Mouse (Mus musculus) hindbrain, embryonic 16.5 days (tissue): ENCODE data around the gene Ascc2. TPM values are rescaled to one million over a fixed set of nuclear protein-coding genes. Genes with fewer than 3 reads are reported as not detected.
"Not testable (repeated sequence)": the region's sequence is repeated elsewhere in the genome, so short reads cannot be mapped to it uniquely, and the experiment has no call there.

Experiments
- ATAC-seq: fragments of 200-750 bp; cut with Nextera tagmentation; 2 replicates; pipeline ENCODE4 v1.8.0; 2017; ENCODE audit warnings: moderate TSS enrichment, moderate library complexity
- H3K27ac ChIP-seq: fragments of 300-500 bp; sonication (generic); 2 replicates; pipeline ENCODE4 v1.5.1; 2014; ENCODE audit warnings: low read depth, mild to moderate bottlenecking, control low read depth, low read length, moderate library complexity
- H3K27me3 ChIP-seq: fragments of 300-500 bp; sonication (generic); replicated peaks from 2 replicates; pipeline ENCODE4 v1.6.1; 2014; ENCODE audit warnings: low read length; ENCODE audit not compliant: control insufficient read depth, insufficient read depth
- H3K36me3 ChIP-seq: fragments of 300-500 bp; sonication (generic); 2 replicates; pipeline ENCODE4 v1.6.1; 2014; ENCODE audit warnings: mild to moderate bottlenecking, low read length, moderate library complexity, mixed read lengths; ENCODE audit not compliant: control insufficient read depth, insufficient read depth
- H3K4me1 ChIP-seq: fragments of 300-500 bp; sonication (generic); 2 replicates; pipeline ENCODE4 v1.6.1; 2014; ENCODE audit warnings: low read depth, low read length; ENCODE audit not compliant: control insufficient read depth, insufficient read depth
- H3K4me2 ChIP-seq: fragments of 300-500 bp; sonication (generic); 2 replicates; pipeline ENCODE4 v1.6.1; 2014; ENCODE audit warnings: mild to moderate bottlenecking, low read length, control low read depth, moderate library complexity
- H3K4me3 ChIP-seq: fragments of 300-500 bp; sonication (generic); 2 replicates; pipeline ENCODE4 v1.5.1; 2014; ENCODE audit warnings: mild to moderate bottlenecking, low read length, control low read depth, moderate library complexity
- H3K9ac ChIP-seq: fragments of 300-500 bp; sonication (generic); 2 replicates; pipeline ENCODE4 v1.6.1; 2014; ENCODE audit warnings: low read depth, mild to moderate bottlenecking, control low read depth, low read length, moderate library complexity
- H3K9me3 ChIP-seq: fragments of 300-500 bp; sonication (generic); 2 replicates; pipeline ENCODE4 v1.6.1; 2014; ENCODE audit warnings: mild to moderate bottlenecking, low read length, moderate library complexity; ENCODE audit not compliant: control insufficient read depth
- WGBS: fragments of 180-500 bp; shearing (Covaris S2); extraction: QIAGEN DNeasy Blood & Tissue Kit; methylation state at CpG from one replicate; pipeline ENCODE4 v1.1.7; 2014; 5-methylcytosine and 5-hydroxymethylcytosine counted together
- polyA plus RNA-seq: library from polyadenylated mRNA; unstranded; fragments of >200 nt; fragmentation: Nextera tagmentation; extraction: Ambion mirVana; gene quantifications from 2 replicates; pipeline ENCODE4 v1.2.1, GENCODE M21; 2015

Gene Ascc2
- polyA plus RNA-seq, 1 experiment from 2014 or later: 18.4 TPM

DNA sequence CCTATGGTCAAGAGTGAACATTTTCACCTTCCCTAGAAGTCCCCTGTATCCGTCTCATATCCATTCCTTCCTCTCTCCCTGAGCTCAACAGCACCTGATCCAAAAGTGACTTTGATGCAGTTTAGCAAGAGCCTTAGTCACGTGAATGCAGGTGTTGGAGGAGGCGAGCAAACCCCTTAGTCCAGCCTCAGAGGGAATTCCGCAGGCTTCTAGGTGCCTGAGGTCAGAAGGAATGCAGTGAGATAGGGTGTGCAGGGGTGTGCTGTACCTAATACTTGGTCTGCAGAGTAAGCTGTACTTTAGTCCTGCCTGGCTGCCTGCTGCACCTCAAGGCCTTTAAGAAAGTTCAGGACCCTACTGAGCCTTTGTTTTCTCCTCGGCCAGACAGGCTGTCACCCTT is 6.2 kb downstream of the Ascc2 start:
- Histone ChIP-seq H3K9me3 (no peaks in the 10 kb centered on the region), H3K4me3 (no peak overlapping the region), H3K27ac (no peak overlapping the region), H3K9ac (no peak overlapping the region), H3K36me3 (peaks cover 11% of the 10 kb centered on the region), H3K27me3 (no peaks in the 10 kb centered on the region), H3K4me2 (no peak overlapping the region), H3K4me1 (peaks cover 2% of the 10 kb centered on the region)
- no peak for ATAC-seq
- 55% methylated on average over 5 of the region's 5 CpGs for WGBS

DNA sequence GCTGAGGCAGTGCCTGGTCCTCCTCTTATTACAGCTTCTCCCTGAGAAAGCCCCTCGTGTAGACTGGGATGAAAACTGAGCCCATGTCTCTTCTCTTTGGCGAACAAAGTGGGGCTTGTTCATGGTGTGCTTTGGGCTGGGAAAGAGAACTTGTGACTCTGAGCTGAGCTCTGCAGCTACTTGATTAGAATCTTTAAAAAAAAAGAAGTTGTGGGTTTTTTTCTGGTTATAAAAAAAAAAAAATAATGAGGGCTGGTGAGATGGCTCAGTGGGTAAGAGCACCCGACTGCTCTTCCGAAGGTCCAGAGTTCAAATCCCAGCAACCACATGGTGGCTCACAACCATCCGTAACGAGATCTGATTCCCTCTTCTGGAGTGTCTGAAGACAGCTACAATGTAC is 7.6 kb downstream of the Ascc2 start:
- not testable (repeated sequence) for H3K9ac ChIP-seq, H3K4me2 ChIP-seq, ATAC-seq, H3K4me1 ChIP-seq, H3K4me3 ChIP-seq, H3K27ac ChIP-seq, H3K9me3 ChIP-seq, H3K27me3 ChIP-seq
- peaks cover 23% of the 10 kb centered on the region for H3K36me3 ChIP-seq
- WGBS: 94% methylated on average over 4 of the region's 6 CpGs

DNA sequence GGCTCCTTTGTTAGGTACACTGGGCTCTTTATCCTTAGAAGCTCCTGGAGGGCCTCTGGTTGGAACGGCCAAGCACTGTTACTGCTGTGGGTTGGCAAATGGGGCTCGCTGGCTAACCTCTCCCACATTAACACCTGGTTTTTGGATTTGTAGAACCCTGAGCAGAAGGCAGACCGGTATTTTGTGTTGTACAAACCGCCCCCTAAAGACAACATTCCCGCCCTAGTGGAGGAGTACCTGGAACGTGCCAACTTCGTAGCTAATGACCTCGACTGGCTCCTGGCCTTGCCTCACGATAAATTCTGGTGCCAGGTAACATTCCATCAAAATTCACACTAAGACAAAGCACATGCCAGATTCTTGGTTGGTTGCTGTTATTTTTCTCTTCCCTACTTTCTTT is 8.9 kb downstream of the Ascc2 start:
- H3K9me3 ChIP-seq: no peaks in the 10 kb centered on the region
- no peak overlapping the region for H3K27ac ChIP-seq
- 92% methylated on average over 9 of the region's 9 CpGs for WGBS
- H3K27me3 ChIP-seq: no peaks in the 10 kb centered on the region
- no peak for ATAC-seq
- peaks cover 23% of the 10 kb centered on the region for H3K36me3 ChIP-seq
- no peak overlapping the region for H3K9ac ChIP-seq
- no peaks in the 10 kb centered on the region for H3K4me1 ChIP-seq
- no peak overlapping the region for H3K4me2 ChIP-seq
- no peak overlapping the region for H3K4me3 ChIP-seq

- Histone ChIP-seq H3K4me2 (no peak overlapping the region), H3K9ac (no peak overlapping the region), H3K4me3 (no peak overlapping the region), H3K36me3 (peaks cover 5% of the 10 kb centered on the region), H3K27me3 (no peaks in the 10 kb centered on the region), H3K4me1 (no peaks in the 10 kb centered on the region), H3K9me3 (no peaks in the 10 kb centered on the region), H3K27ac (no peak overlapping the region)
- ATAC-seq: no peak
- WGBS: 97% methylated on average over 1 of the region's 1 CpGs
Observed at GRCm38 (mm10) chr11:4659818-4660217, 22.3 kb downstream of the Ascc2 start.

- peak; percentile 60 for ATAC-seq
- WGBS: 65% methylated on average over 7 of the region's 7 CpGs
- H3K4me2 ChIP-seq: no peak overlapping the region
- no peak overlapping the region for H3K9ac ChIP-seq
- peak overlapping the region; percentile 23; the same call in 1 of the 2 replicates for H3K27ac ChIP-seq
- H3K36me3 ChIP-seq: peaks cover 5% of the 10 kb centered on the region
- no peaks in the 10 kb centered on the region for H3K4me1 ChIP-seq
- H3K4me3 ChIP-seq: no peak overlapping the region
- H3K27me3 ChIP-seq: no peaks in the 10 kb centered on the region
- no peaks in the 10 kb centered on the region for H3K9me3 ChIP-seq
Observed at GRCm38 (mm10) chr11:4660309-4661025, 22.9 kb downstream of the Ascc2 start.

GRCm38 (mm10) chr11:4661324-4661723 is 23.8 kb downstream of the Ascc2 start:
- peaks cover 5% of the 10 kb centered on the region for H3K36me3 ChIP-seq

DNA sequence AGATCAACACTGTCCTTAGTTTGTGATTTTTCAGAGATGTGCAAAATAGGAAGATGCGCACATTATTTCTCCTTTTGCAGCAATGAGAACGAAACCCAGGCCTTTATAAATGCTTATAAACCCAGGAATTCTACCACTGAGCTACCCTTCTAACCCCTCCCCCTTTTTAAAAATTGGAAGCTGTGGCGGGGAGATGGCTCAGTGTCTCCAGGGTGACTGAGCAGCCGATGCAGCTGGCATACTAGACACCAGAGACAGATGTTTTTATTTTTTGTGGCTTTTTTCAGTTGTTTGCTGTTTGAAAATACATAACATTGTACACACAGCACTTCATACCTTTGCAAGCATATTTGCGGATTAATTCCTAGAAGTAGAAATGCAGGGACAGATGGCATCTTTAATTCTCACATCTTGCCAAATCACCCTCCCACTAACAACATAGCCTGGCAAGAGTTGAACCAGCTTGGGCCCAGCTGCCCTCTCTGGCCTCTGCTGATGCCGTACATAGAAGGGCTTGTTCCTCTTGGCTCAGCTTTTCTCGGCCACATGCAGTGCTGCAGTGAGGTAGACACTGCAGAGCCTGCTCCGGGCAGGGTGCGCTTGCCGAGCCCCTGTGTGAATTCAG is 24.4 kb downstream of the Ascc2 start:
- H3K4me3 ChIP-seq: no peak overlapping the region
- H3K4me1 ChIP-seq: no peaks in the 10 kb centered on the region
- H3K9me3 ChIP-seq: no peaks in the 10 kb centered on the region
- H3K27ac ChIP-seq: 0 out of 2 replicates have a peak overlapping the region, but pooled peaks have one; percentile 6
- 65% methylated on average over 10 of the region's 10 CpGs for WGBS
- peaks cover 5% of the 10 kb centered on the region for H3K36me3 ChIP-seq
- H3K4me2 ChIP-seq: no peak overlapping the region
- no peak overlapping the region for H3K9ac ChIP-seq
- peak; percentile 76 for ATAC-seq
- no peaks in the 10 kb centered on the region for H3K27me3 ChIP-seq

More at GRCm38 (mm10) chr11:4661324-4661723, 23.8 kb downstream of the Ascc2 start:
- WGBS: 83% methylated on average over 4 of the region's 4 CpGs
- Histone ChIP-seq H3K4me1 (no peaks in the 10 kb centered on the region), H3K27ac (no peak overlapping the region), H3K4me2 (no peak overlapping the region), H3K9ac (no peak overlapping the region), H3K9me3 (no peaks in the 10 kb centered on the region), H3K27me3 (no peaks in the 10 kb centered on the region), H3K4me3 (no peak overlapping the region)
- no peak for ATAC-seq

DNA sequence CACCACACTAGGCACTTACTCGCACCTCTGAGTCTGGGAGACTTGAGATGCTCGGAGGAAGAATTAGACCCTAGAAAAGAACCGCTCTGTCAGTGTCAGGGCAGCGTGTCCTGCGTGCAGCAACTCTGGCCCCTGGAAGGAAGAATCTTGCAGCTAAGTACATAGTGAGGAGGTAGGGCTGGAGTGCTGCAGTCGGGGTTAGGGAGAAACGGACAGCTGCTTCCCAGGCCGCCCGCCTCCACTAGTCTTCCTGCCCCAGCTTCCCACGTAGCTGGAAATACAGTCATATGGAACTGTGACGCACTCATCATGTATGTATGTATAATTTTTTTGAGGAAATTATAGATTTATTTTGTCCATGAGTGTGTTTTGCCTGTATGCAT is 24.9 kb downstream of the Ascc2 start:
- Histone ChIP-seq H3K27me3 (no peaks in the 10 kb centered on the region), H3K36me3 (peaks cover 5% of the 10 kb centered on the region), H3K4me1 (no peaks in the 10 kb centered on the region), H3K9me3 (no peaks in the 10 kb centered on the region), H3K27ac (0 out of 2 replicates have a peak overlapping the region, but pooled peaks have one; percentile 6), H3K4me2 (no peak overlapping the region), H3K9ac (no peak overlapping the region), H3K4me3 (no peak overlapping the region)
- no peak for ATAC-seq
- WGBS: 89% methylated on average over 11 of the region's 11 CpGs

GRCm38 (mm10) chr11:4671736-4672135 is 34.2 kb downstream of the Ascc2 start:
- H3K9me3 ChIP-seq: no peaks in the 10 kb centered on the region
- H3K27ac ChIP-seq: no peak overlapping the region
- no peak for ATAC-seq
- WGBS: 88% methylated on average over 4 of the region's 4 CpGs
- no peak overlapping the region for H3K4me3 ChIP-seq
- H3K4me2 ChIP-seq: no peak overlapping the region
- no peak overlapping the region for H3K9ac ChIP-seq
- H3K27me3 ChIP-seq: no peaks in the 10 kb centered on the region
- peaks cover 11% of the 10 kb centered on the region; the same call in 1 of the 2 replicates for H3K36me3 ChIP-seq
- H3K4me1 ChIP-seq: no peaks in the 10 kb centered on the region
